Mouse (Mus musculus): ENCODE data around the gene Tmem184b. TPM values are rescaled to one million over a fixed set of nuclear protein-coding genes. Genes with fewer than 3 reads are reported as not detected.
A peak's percentile ranks its signal among the peaks of the same experiment; 100 is the strongest.

Tmem184b gene
- polyA plus RNA-seq, 1 experiment from 2014 or later = 36.6 TPM

DNA sequence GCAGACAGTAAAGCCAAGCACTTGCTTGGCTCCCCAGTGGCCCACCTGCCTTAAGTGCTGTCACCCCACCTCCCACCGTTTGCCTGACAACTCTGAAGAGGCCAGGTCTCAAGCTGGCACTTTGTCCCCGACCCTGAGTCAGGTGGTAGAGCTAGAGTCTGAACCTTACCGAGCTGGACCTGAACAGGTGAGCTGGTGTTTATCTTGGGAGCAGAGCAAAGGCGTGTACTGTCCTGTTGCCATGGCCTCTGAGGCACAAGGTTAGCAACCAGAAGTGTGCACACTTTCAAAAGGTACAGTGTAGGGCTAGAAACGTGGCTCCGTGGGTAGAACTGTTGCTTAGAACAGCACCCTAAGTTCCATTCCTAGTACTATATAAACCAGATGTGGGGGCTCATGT is 15.2 kb downstream of the Tmem184b start:
- whole genome bisulfite sequencing = 85% methylated on average over 6 of the region's 6 CpGs
- DNase-seq (no peak), ATAC-seq (ENCODE audit: low FRiP score, low TSS enrichment) (no peak)
- Histone ChIP-seq H3K27me3 (ENCODE audit: control insufficient read depth, insufficient read depth, low read length) (no peaks in the 10 kb centered on the region), H3K27ac (replicated peaks; ENCODE audit: low read depth, low read length) (no peak overlapping the region), H3K4me1 (ENCODE audit: control insufficient read depth, insufficient read depth, low read length) (no peaks in the 10 kb centered on the region), H3K9me3 (ENCODE audit: control insufficient read depth, low read length) (no peaks in the 10 kb centered on the region), H3K4me3 (replicated peaks; ENCODE audit: low read depth, low read length) (no peak overlapping the region), H3K9ac (replicated peaks; ENCODE audit: low read length) (no peak overlapping the region), H3K4me2 (ENCODE audit: low read length) (no peak overlapping the region), H3K36me3 (ENCODE audit: control insufficient read depth, insufficient read depth, low read length) (no peaks in the 10 kb centered on the region)

- H3K4me3 ChIP-seq (replicated peaks; ENCODE audit: low read depth, low read length) = no peak overlapping the region
- H3K4me1 ChIP-seq (ENCODE audit: control insufficient read depth, insufficient read depth, low read length) = no peaks in the 10 kb centered on the region
- no peak overlapping the region for H3K4me2 ChIP-seq (ENCODE audit: low read length)
- no peak overlapping the region for H3K9ac ChIP-seq (replicated peaks; ENCODE audit: low read length)
- H3K36me3 ChIP-seq (ENCODE audit: control insufficient read depth, insufficient read depth, low read length) = no peaks in the 10 kb centered on the region
- no peaks in the 10 kb centered on the region for H3K9me3 ChIP-seq (ENCODE audit: control insufficient read depth, low read length)
- H3K27ac ChIP-seq (replicated peaks; ENCODE audit: low read depth, low read length) = no peak overlapping the region
- no peak for ATAC-seq (ENCODE audit: low FRiP score, low TSS enrichment)
- 89% methylated on average over 7 of the region's 7 CpGs for WGBS
- DNase-seq = no peak
- H3K27me3 ChIP-seq (ENCODE audit: control insufficient read depth, insufficient read depth, low read length) = no peaks in the 10 kb centered on the region
Observed at GRCm38 (mm10) chr15:79387611-79388010, 15.8 kb downstream of the Tmem184b start.

GRCm38 (mm10) chr15:79387081-79387480 is 16.3 kb downstream of the Tmem184b start:
- Histone ChIP-seq H3K27me3 (ENCODE audit: control insufficient read depth, insufficient read depth, low read length) (no peaks in the 10 kb centered on the region), H3K9ac (replicated peaks; ENCODE audit: low read length) (no peak overlapping the region), H3K4me1 (ENCODE audit: control insufficient read depth, insufficient read depth, low read length) (no peaks in the 10 kb centered on the region), H3K9me3 (ENCODE audit: control insufficient read depth, low read length) (no peaks in the 10 kb centered on the region), H3K4me3 (replicated peaks; ENCODE audit: low read depth, low read length) (no peak overlapping the region), H3K27ac (replicated peaks; ENCODE audit: low read depth, low read length) (0 out of 2 replicates have a peak overlapping the region, but pooled peaks have one; percentile 20), H3K4me2 (ENCODE audit: low read length) (no peak overlapping the region), H3K36me3 (ENCODE audit: control insufficient read depth, insufficient read depth, low read length) (no peaks in the 10 kb centered on the region)
- ATAC-seq (ENCODE audit: low FRiP score, low TSS enrichment) (no peak), DNase-seq (no peak)
- 58% methylated on average over 6 of the region's 6 CpGs for WGBS

GRCm38 (mm10) chr15:79381644-79382043 is 21.7 kb downstream of the Tmem184b start:
- no peaks in the 10 kb centered on the region for H3K9me3 ChIP-seq (ENCODE audit: control insufficient read depth, low read length)
- H3K4me2 ChIP-seq (ENCODE audit: low read length) = no peak overlapping the region
- WGBS = 81% methylated on average over 9 of the region's 9 CpGs
- DNase-seq = no peak
- ATAC-seq (ENCODE audit: low FRiP score, low TSS enrichment) = no peak
- no peaks in the 10 kb centered on the region for H3K4me1 ChIP-seq (ENCODE audit: control insufficient read depth, insufficient read depth, low read length)
- H3K27ac ChIP-seq (replicated peaks; ENCODE audit: low read depth, low read length) = no peak overlapping the region
- H3K4me3 ChIP-seq (replicated peaks; ENCODE audit: low read depth, low read length) = no peak overlapping the region
- peaks cover 18% of the 10 kb centered on the region for H3K36me3 ChIP-seq (ENCODE audit: control insufficient read depth, insufficient read depth, low read length)
- no peaks in the 10 kb centered on the region for H3K27me3 ChIP-seq (ENCODE audit: control insufficient read depth, insufficient read depth, low read length)
- no peak overlapping the region for H3K9ac ChIP-seq (replicated peaks; ENCODE audit: low read length)

DNA sequence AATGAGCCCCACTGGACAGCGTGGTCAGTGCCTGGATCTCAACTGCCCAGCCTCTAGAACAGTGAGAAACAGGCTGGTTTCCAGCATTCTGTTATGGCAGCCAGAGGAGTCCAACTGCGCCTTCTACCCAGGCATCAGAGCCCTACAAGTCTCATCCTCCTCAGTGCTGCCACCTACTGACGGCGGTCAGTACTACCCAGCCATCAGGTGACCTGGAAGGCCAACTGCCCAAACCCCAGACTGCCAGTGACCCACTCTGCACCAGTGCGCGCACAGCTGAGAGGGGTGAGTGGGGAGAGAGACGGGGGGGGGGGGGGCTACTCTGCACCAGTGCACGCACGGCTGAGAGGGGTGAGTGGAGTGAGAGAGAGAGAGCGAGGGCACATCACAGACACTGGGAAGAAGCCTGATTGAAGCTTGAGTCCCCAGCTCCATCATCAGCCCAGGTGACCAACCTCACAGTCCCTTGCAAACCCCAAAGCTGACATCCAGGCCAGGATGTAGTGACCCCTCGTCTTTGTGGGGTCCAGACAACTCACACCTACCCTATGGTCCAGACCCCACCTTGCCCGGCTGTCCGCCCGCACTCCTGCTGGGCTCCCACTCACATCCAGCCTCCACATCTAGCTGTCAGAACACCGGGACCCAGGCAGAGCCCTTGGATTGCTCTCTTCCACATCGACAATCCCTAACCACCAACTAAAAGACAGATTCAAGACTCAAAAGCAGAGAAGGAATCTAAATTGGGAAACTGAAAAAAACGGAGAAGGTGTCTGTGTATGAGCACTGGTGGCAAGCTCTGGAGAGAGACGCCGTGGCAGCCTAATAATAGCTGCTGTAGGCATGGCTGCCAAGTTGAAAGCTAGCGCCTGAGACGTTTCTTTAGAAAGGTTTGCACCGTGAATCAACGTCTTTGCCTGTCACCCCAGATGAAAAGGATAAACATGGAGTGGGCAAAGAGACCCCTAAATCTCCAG is 22.6 kb downstream of the Tmem184b start:
- H3K9ac ChIP-seq (replicated peaks; ENCODE audit: low read length) = no peak overlapping the region
- no peak overlapping the region for H3K4me3 ChIP-seq (replicated peaks; ENCODE audit: low read depth, low read length)
- DNase-seq (peak; percentile 74), ATAC-seq (ENCODE audit: low FRiP score, low TSS enrichment) (no peak)
- 46% methylated on average over 23 of the region's 23 CpGs for WGBS
- H3K27ac ChIP-seq (replicated peaks; ENCODE audit: low read depth, low read length) = no peak overlapping the region
- peaks cover 27% of the 10 kb centered on the region for H3K36me3 ChIP-seq (ENCODE audit: control insufficient read depth, insufficient read depth, low read length)
- no peaks in the 10 kb centered on the region for H3K4me1 ChIP-seq (ENCODE audit: control insufficient read depth, insufficient read depth, low read length)
- no peak overlapping the region for H3K4me2 ChIP-seq (ENCODE audit: low read length)
- H3K9me3 ChIP-seq (ENCODE audit: control insufficient read depth, low read length) = no peaks in the 10 kb centered on the region
- H3K27me3 ChIP-seq (ENCODE audit: control insufficient read depth, insufficient read depth, low read length) = no peaks in the 10 kb centered on the region

- 93% methylated on average over 7 of the region's 7 CpGs for WGBS
Observed at GRCm38 (mm10) chr15:79379658-79380057, 23.7 kb downstream of the Tmem184b start.

DNA sequence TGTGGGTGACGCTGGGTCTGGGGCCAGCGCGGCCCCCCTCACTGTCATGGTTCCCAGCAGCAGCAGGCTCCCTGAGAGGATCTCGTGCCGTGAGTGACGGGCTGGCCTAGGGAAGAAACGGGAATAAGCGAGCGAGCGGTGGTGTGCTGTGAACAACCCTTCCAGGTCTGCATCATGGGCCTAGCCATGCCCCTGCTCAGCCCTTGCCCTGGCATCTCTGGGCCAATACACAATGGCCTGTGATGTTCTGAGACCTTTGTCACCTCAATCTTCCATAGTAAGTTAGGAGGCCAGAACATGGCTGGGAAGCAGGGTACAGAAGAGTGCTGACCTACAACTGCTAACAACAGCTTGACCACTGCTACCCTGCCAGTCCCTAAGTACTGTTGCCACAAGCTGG is 24.8 kb downstream of the Tmem184b start:
- H3K9me3 ChIP-seq (ENCODE audit: control insufficient read depth, low read length) = no peaks in the 10 kb centered on the region
- no peak for ATAC-seq (ENCODE audit: low FRiP score, low TSS enrichment)

More at GRCm38 (mm10) chr15:79379658-79380057, 23.7 kb downstream of the Tmem184b start:
- DNase-seq (no peak), ATAC-seq (ENCODE audit: low FRiP score, low TSS enrichment) (no peak)
- H3K4me3 ChIP-seq (replicated peaks; ENCODE audit: low read depth, low read length) = no peak overlapping the region
- H3K27ac ChIP-seq (replicated peaks; ENCODE audit: low read depth, low read length) = no peak overlapping the region
- no peak overlapping the region for H3K9ac ChIP-seq (replicated peaks; ENCODE audit: low read length)
- no peaks in the 10 kb centered on the region for H3K9me3 ChIP-seq (ENCODE audit: control insufficient read depth, low read length)
- no peaks in the 10 kb centered on the region for H3K4me1 ChIP-seq (ENCODE audit: control insufficient read depth, insufficient read depth, low read length)
- H3K4me2 ChIP-seq (ENCODE audit: low read length) = no peak overlapping the region
- no peaks in the 10 kb centered on the region for H3K27me3 ChIP-seq (ENCODE audit: control insufficient read depth, insufficient read depth, low read length)
- peaks cover 36% of the 10 kb centered on the region for H3K36me3 ChIP-seq (ENCODE audit: control insufficient read depth, insufficient read depth, low read length)

DNA sequence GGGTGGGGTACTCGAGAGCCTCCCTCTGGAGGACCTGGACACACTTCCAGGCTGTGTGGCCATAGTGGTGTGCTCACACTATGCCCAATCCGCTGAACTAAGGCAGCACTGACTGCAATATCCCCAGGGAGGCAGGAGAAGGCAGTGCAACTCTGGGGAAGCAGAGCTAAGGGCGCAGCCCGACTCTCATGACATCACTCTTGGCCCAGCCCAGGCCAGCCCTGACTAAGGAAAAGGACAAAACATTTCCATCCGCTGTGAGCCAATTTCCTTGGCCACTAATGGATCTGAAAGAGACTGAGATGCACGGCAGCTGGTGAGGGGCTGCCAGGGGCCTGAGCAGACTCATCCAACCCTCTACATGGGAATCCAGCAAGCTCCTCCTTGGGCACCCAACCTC is 25.7 kb downstream of the Tmem184b start:
- no peaks in the 10 kb centered on the region for H3K9me3 ChIP-seq (ENCODE audit: control insufficient read depth, low read length)
- WGBS = 86% methylated on average over 6 of the region's 6 CpGs

More for the DNA sequence above, 24.8 kb downstream of the Tmem184b start:
- Histone ChIP-seq H3K4me1 (ENCODE audit: control insufficient read depth, insufficient read depth, low read length) (no peaks in the 10 kb centered on the region), H3K27me3 (ENCODE audit: control insufficient read depth, insufficient read depth, low read length) (no peaks in the 10 kb centered on the region), H3K4me2 (ENCODE audit: low read length) (no peak overlapping the region), H3K9ac (replicated peaks; ENCODE audit: low read length) (no peak overlapping the region), H3K4me3 (replicated peaks; ENCODE audit: low read depth, low read length) (no peak overlapping the region), H3K27ac (replicated peaks; ENCODE audit: low read depth, low read length) (no peak overlapping the region), H3K36me3 (ENCODE audit: control insufficient read depth, insufficient read depth, low read length) (peaks cover 45% of the 10 kb centered on the region)
- no peak for DNase-seq
- WGBS = 91% methylated on average over 10 of the region's 10 CpGs

DNA sequence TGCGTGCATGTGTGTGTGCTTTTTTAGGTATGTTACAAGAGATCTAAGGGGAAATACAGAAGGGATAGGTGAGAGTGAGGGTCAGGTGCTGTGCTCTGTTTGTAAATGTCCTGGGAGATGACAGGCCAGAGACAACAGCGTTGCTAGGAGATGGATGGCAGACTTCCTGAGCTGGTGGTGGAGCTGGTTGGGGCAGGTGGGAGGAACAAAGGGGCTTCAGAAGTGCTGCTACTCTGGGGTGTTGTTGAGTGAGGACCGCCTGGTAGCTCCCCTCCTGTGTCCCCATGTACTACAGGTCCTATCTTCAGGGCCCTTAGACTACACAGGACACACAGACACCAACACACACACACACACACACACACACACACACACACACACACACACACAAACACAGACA is 28.6 kb downstream of the Tmem184b start:
- Histone ChIP-seq H3K9me3 (ENCODE audit: control insufficient read depth, low read length) (no peaks in the 10 kb centered on the region), H3K4me3 (replicated peaks; ENCODE audit: low read depth, low read length) (no peak overlapping the region), H3K36me3 (ENCODE audit: control insufficient read depth, insufficient read depth, low read length) (peaks cover 69% of the 10 kb centered on the region), H3K4me2 (ENCODE audit: low read length) (no peak overlapping the region), H3K9ac (replicated peaks; ENCODE audit: low read length) (no peak overlapping the region; the same call in 1 of the 2 replicates), H3K27ac (replicated peaks; ENCODE audit: low read depth, low read length) (peak overlapping the region; percentile 37; the same call in 1 of the 2 replicates), H3K27me3 (ENCODE audit: control insufficient read depth, insufficient read depth, low read length) (no peaks in the 10 kb centered on the region), H3K4me1 (ENCODE audit: control insufficient read depth, insufficient read depth, low read length) (no peaks in the 10 kb centered on the region)
- WGBS = 58% methylated on average over 3 of the region's 3 CpGs
- ATAC-seq (ENCODE audit: low FRiP score, low TSS enrichment) (no peak), DNase-seq (no peak)

More for the DNA sequence above, 25.7 kb downstream of the Tmem184b start:
- no peak overlapping the region for H3K4me2 ChIP-seq (ENCODE audit: low read length)
- H3K27ac ChIP-seq (replicated peaks; ENCODE audit: low read depth, low read length) = no peak overlapping the region
- no peaks in the 10 kb centered on the region for H3K4me1 ChIP-seq (ENCODE audit: control insufficient read depth, insufficient read depth, low read length)
- DNase-seq (no peak), ATAC-seq (ENCODE audit: low FRiP score, low TSS enrichment) (no peak)
- no peak overlapping the region for H3K9ac ChIP-seq (replicated peaks; ENCODE audit: low read length)
- H3K4me3 ChIP-seq (replicated peaks; ENCODE audit: low read depth, low read length) = no peak overlapping the region
- no peaks in the 10 kb centered on the region for H3K27me3 ChIP-seq (ENCODE audit: control insufficient read depth, insufficient read depth, low read length)
- H3K36me3 ChIP-seq (ENCODE audit: control insufficient read depth, insufficient read depth, low read length) = peaks cover 53% of the 10 kb centered on the region
